Mouse (Mus musculus): ENCODE data around the gene Sptbn4. TPM values are rescaled to one million over a fixed set of nuclear protein-coding genes. Genes with fewer than 3 reads are reported as not detected.
A peak's percentile ranks its signal among the peaks of the same experiment; 100 is the strongest.

The Sptbn4 gene
- total and polyA plus RNA-seq, 2 experiments = 0.06 TPM; not detected in 1

DNA sequence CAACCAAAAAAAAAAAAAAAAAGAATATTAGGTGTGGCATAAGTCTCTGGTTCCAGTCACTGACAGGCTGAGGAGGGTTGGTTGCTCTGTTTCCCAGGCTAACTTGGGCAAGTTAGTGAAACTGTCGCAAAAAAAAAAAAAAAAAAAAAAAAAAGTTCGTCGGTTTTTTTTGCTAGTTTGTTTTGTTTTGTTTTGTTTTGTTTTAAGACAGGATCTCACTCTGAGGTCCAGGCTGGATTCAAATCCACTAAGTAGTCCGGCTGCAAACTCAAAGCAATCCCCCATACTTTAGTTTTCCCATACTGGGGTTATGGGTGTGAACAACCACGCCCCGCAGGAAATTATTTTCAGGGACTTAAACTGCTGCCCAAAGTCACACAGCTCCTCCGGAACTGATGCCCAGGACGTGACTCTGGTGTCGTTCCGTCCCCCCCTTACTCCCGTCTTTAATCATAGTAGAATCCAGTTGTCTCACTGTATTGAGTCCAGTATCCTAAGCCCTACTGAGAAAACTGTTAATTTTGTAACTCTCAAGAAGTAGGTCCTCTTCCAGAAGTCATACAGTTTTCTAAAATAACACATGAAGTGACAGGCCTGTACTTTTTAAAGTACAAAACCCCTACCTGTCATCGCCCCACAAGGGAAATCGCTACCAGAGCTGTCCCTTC is 38.8 kb upstream of the Sptbn4 start:
- peak overlapping the region; percentile 60 for H3K9ac ChIP-seq (ENCODE audit: low read depth, low read length)

DNA sequence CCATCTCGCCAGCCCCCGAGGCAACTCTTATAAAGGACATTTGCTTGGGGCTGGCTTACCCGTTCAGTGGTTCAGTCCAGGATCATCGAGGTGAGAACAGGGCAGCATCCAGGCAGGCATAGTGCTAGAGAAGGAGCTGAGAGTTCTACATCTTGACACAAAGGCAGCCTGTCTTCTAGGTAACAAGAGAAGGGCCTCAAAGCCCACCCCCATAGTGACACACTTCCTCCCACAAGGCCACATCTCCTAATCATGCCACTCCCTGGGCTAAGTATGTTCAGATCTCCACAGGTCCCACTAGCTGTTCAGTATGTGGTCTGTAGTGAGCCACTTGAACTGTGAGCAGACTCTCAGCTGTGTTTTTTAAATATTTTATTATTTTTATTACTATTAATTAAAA is 36.4 kb upstream of the Sptbn4 start:
- no peak for DNase-seq (ENCODE audit: extremely low read depth, low read depth, low spot score)
- Histone ChIP-seq H3K27me3 (ENCODE audit: control insufficient read depth, insufficient read depth, low read length) (no peaks in the 10 kb centered on the region), H3K36me3 (ENCODE audit: control insufficient read depth, insufficient read depth, low read length) (no peaks in the 10 kb centered on the region), H3K9ac (ENCODE audit: low read depth, low read length) (no peak overlapping the region), H3K4me3 (ENCODE audit: insufficient read depth, low read depth, low read length) (no peak overlapping the region), H3K4me1 (ENCODE audit: control insufficient read depth, insufficient read depth, low read length) (peaks cover 19% of the 10 kb centered on the region), H3K27ac (replicated peaks; ENCODE audit: insufficient read depth, low read depth, low read length) (no peak overlapping the region), H3K79me2 (ENCODE audit: control insufficient read depth, insufficient read depth, low read length) (peaks cover 5% of the 10 kb centered on the region; the same call in 1 of the 2 replicates)
- TF ChIP-seq POLR2A (IDR thresholded peaks at IDR 0.05; ENCODE audit: extremely low read depth, insufficient read depth, low read length) (no peak), CTCF (IDR thresholded peaks at IDR 0.05; ENCODE audit: low read depth, low read length) (no peak)
- WGBS = 94% methylated on average over 4 of the region's 4 CpGs

More for the DNA sequence above, 38.8 kb upstream of the Sptbn4 start:
- no peak for DNase-seq (ENCODE audit: extremely low read depth, low read depth, low spot score)
- WGBS = under 1% methylated on average over 13 of the region's 13 CpGs
- no peaks in the 10 kb centered on the region for H3K27me3 ChIP-seq (ENCODE audit: control insufficient read depth, insufficient read depth, low read length)
- no peaks in the 10 kb centered on the region for H3K36me3 ChIP-seq (ENCODE audit: control insufficient read depth, insufficient read depth, low read length)
- peak overlapping the region; percentile 56 for H3K27ac ChIP-seq (replicated peaks; ENCODE audit: insufficient read depth, low read depth, low read length)
- H3K4me1 ChIP-seq (ENCODE audit: control insufficient read depth, insufficient read depth, low read length) = peaks cover 15% of the 10 kb centered on the region
- TF ChIP-seq CTCF (IDR thresholded peaks at IDR 0.05; ENCODE audit: low read depth, low read length) = no peak
- TF ChIP-seq POLR2A (IDR thresholded peaks at IDR 0.05; ENCODE audit: extremely low read depth, insufficient read depth, low read length) = no peak; the same call in 1 of the 2 replicates
- peak overlapping the region; percentile 10 for H3K4me3 ChIP-seq (ENCODE audit: insufficient read depth, low read depth, low read length)
- peaks cover 11% of the 10 kb centered on the region; the same call in 1 of the 2 replicates for H3K79me2 ChIP-seq (ENCODE audit: control insufficient read depth, insufficient read depth, low read length)

DNA sequence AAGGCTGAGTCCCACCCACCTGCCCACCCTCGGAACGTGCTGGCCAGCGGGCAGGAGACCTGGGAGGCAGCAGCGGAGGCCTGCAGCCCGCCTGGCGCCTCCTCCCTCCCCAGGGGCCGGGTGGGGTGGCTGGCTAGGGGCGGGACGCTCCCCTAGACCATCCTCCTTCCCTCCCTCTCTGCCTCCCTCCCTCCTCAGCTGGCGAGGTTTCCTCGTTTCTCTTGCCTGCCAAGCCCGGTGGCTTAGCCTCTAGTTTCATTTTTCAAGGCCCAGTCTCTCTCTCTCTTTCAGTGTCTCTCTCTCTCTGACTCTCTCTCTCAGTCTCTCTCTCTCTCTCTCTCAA is 34.1 kb upstream of the Sptbn4 start:
- Histone ChIP-seq H3K36me3 (ENCODE audit: control insufficient read depth, insufficient read depth, low read length) (peaks cover 2% of the 10 kb centered on the region), H3K27ac (replicated peaks; ENCODE audit: insufficient read depth, low read depth, low read length) (peak overlapping the region; percentile 85), H3K79me2 (ENCODE audit: control insufficient read depth, insufficient read depth, low read length) (peaks cover 1% of the 10 kb centered on the region; the same call in 1 of the 2 replicates), H3K4me3 (ENCODE audit: insufficient read depth, low read depth, low read length) (peak overlapping the region; percentile 34), H3K9ac (ENCODE audit: low read depth, low read length) (peak overlapping the region; percentile 66), H3K4me1 (ENCODE audit: control insufficient read depth, insufficient read depth, low read length) (peaks cover 16% of the 10 kb centered on the region; the same call in 1 of the 2 replicates), H3K27me3 (ENCODE audit: control insufficient read depth, insufficient read depth, low read length) (no peaks in the 10 kb centered on the region)
- peak; percentile 95 for DNase-seq (ENCODE audit: extremely low read depth, low read depth, low spot score)
- WGBS = 1% methylated on average over 9 of the region's 12 CpGs
- no peak for TF ChIP-seq CTCF (IDR thresholded peaks at IDR 0.05; ENCODE audit: low read depth, low read length)
- no peak for TF ChIP-seq POLR2A (IDR thresholded peaks at IDR 0.05; ENCODE audit: extremely low read depth, insufficient read depth, low read length)

DNA sequence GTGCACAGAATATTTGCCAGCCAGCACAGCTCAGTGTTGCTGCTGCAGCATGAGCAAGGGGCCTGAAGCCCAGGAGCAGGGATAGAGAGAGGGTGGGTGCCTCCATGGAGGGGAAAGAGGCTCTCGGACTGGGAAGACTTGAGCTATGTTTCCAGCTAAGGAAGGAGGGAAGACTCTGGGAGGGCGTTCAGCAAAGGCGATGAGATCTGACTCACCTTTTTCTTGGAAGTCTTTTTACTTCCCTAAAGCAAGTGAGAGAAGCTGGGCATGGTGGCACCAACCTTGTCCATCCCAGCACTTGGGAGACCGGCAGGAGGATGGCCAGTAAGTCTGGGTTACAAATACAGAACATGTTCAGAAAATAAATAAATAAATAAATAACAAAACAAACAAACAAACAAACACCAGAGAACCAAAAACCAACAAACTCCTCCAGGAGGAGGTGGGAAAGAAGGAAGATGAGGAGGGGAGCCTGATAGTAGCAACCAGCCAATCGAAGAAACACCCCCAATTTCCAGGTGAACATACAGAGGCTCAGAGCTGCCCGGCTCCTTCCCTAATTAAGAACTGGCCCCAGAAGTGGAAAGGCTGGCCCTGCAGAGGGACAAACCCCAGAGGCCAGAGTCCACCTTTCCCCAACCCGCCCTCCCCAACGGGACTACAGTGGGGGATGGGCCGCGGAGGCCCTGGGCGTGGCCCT is 33.6 kb upstream of the Sptbn4 start:
- no peak for DNase-seq (ENCODE audit: extremely low read depth, low read depth, low spot score)
- Histone ChIP-seq H3K27ac (replicated peaks; ENCODE audit: insufficient read depth, low read depth, low read length) (peak overlapping the region; percentile 80), H3K4me3 (ENCODE audit: insufficient read depth, low read depth, low read length) (peak overlapping the region; percentile 34), H3K27me3 (ENCODE audit: control insufficient read depth, insufficient read depth, low read length) (no peaks in the 10 kb centered on the region), H3K79me2 (ENCODE audit: control insufficient read depth, insufficient read depth, low read length) (peaks cover 6% of the 10 kb centered on the region; the same call in 1 of the 2 replicates), H3K4me1 (ENCODE audit: control insufficient read depth, insufficient read depth, low read length) (peaks cover 18% of the 10 kb centered on the region; the same call in 1 of the 2 replicates), H3K9ac (ENCODE audit: low read depth, low read length) (peak overlapping the region; percentile 59), H3K36me3 (ENCODE audit: control insufficient read depth, insufficient read depth, low read length) (peaks cover 4% of the 10 kb centered on the region)
- peak; percentile 65; the same call in 1 of the 2 replicates for TF ChIP-seq POLR2A (IDR thresholded peaks at IDR 0.05; ENCODE audit: extremely low read depth, insufficient read depth, low read length)
- TF ChIP-seq CTCF (IDR thresholded peaks at IDR 0.05; ENCODE audit: low read depth, low read length) = no peak
- 4% methylated on average over 11 of the region's 11 CpGs for WGBS

DNA sequence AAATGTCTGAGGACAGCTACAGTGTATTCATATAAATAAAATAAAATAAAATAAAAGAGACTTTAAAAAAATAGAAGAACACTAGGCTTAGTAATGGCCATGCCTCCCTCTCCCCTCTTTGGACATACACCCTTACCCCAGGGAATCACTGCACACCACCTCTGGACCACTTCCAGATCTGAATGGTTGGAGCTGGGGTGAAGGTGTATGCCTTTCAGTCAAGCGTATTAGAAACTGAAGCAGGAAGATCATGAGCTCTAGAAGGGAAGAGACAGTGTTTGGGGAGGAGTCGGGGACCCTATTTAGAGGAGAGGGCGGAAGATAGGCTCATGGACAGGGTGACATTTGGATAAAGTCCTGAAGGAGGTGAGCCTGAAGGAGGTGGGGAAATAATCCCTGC is 33.0 kb upstream of the Sptbn4 start:
- DNase-seq (ENCODE audit: extremely low read depth, low read depth, low spot score) = peak; percentile 56
- H3K79me2 ChIP-seq (ENCODE audit: control insufficient read depth, insufficient read depth, low read length) = peaks cover 12% of the 10 kb centered on the region
- H3K27me3 ChIP-seq (ENCODE audit: control insufficient read depth, insufficient read depth, low read length) = no peaks in the 10 kb centered on the region
- WGBS = 15% methylated on average over 3 of the region's 3 CpGs
- TF ChIP-seq POLR2A (IDR thresholded peaks at IDR 0.05; ENCODE audit: extremely low read depth, insufficient read depth, low read length) = no peak
- TF ChIP-seq CTCF (IDR thresholded peaks at IDR 0.05; ENCODE audit: low read depth, low read length) = no peak
- peaks cover 23% of the 10 kb centered on the region for H3K4me1 ChIP-seq (ENCODE audit: control insufficient read depth, insufficient read depth, low read length)
- peak overlapping the region; percentile 80 for H3K27ac ChIP-seq (replicated peaks; ENCODE audit: insufficient read depth, low read depth, low read length)
- peak overlapping the region; percentile 59 for H3K9ac ChIP-seq (ENCODE audit: low read depth, low read length)
- peak overlapping the region; percentile 34 for H3K4me3 ChIP-seq (ENCODE audit: insufficient read depth, low read depth, low read length)
- peaks cover 4% of the 10 kb centered on the region for H3K36me3 ChIP-seq (ENCODE audit: control insufficient read depth, insufficient read depth, low read length)
